Mouse (Mus musculus): Measurements from ENCODE around the gene Abcc4.

GRCm38 (mm10) chr14:118676308-118676994 lies 29.6 kb downstream of the Abcc4 start:
- TF ChIP-seq CTCF (IDR thresholded peaks at IDR 0.05; ENCODE audit: borderline replicate concordance, insufficient read depth, low read depth, low read length) (no peak), POLR2A (IDR thresholded peaks at IDR 0.05; ENCODE audit: borderline replicate concordance, insufficient read depth, low read length) (no peak)

Measured in cerebellum, adult 2 months (tissue).